Mouse (Mus musculus) heart, adult 2 months (tissue): ENCODE measurements around the gene Car10.

ENCODE experiments used
- CTCF ChIP-seq: fragments of 200-600 bp; IDR thresholded peaks from 2 replicates; pipeline ENCODE4 v1.8.1; 2022; ENCODE audit warnings: antibody characterized with exemption, mild to moderate bottlenecking, moderate library complexity
- EP300 ChIP-seq: fragments of 200-500 bp; IDR thresholded peaks from 2 replicates; pipeline ENCODE4 v1.6.1; 2011; ENCODE audit warnings: low read depth, low read length, control low read depth; ENCODE audit not compliant: insufficient read depth

GRCm38 (mm10) chr11:93642331-93642730 is 544.5 kb downstream of the Car10 start:
- TF ChIP-seq CTCF (no peak), EP300 (no peak)
